Mouse (Mus musculus) olfactory bulb, adult 2 months (tissue): ENCODE measurements around the gene Ppp1r12a. TPM values are rescaled to one million over a fixed set of nuclear protein-coding genes. Genes with fewer than 3 reads are reported as not detected.

Experiments
- H3K27ac ChIP-seq: fragments of 200-500 bp; 2 replicates; pipeline ENCODE4 v1.5.1; 2012; ENCODE audit warnings: low read depth, low read length; ENCODE audit not compliant: insufficient read depth
- H3K4me1 ChIP-seq: fragments of 200-500 bp; 2 replicates; pipeline ENCODE4 v1.6.1; 2012; ENCODE audit warnings: low read length; ENCODE audit not compliant: control insufficient read depth, insufficient read depth
- H3K4me3 ChIP-seq: fragments of 200-500 bp; 2 replicates; pipeline ENCODE4 v1.5.1; 2012; ENCODE audit warnings: mild to moderate bottlenecking, low read depth, low read length, moderate library complexity; ENCODE audit not compliant: insufficient read depth
- CTCF ChIP-seq: fragments of 200-500 bp; IDR thresholded peaks from 2 replicates; pipeline ENCODE4 v1.5.1; 2012; ENCODE audit warnings: low read depth, mild to moderate bottlenecking, low read length, moderate library complexity; ENCODE audit not compliant: insufficient read depth
- POLR2A ChIP-seq: fragments of 200-500 bp; IDR thresholded peaks from 2 replicates; pipeline ENCODE4 v1.6.1; 2012; ENCODE audit warnings: mild to moderate bottlenecking, low read depth, low read length, moderate library complexity; ENCODE audit not compliant: insufficient read depth
- WGBS: fragments of 180-500 bp; shearing (Covaris S2); methylation state at CpG from one replicate; pipeline ENCODE4 v1.1.7; 2018; 5-methylcytosine and 5-hydroxymethylcytosine counted together
- polyA plus RNA-seq: library from polyadenylated mRNA; stranded (reverse); fragments of >200 nt; gene quantifications from 2 replicates; pipeline ENCODE4 v1.2.4, GENCODE M21; 2012; ENCODE audit warnings: low replicate concordance; ENCODE audit not compliant: missing spikeins, insufficient read depth, insufficient read length

The Ppp1r12a gene
- 106 and 194 TPM in 2 replicates for polyA plus RNA-seq

GRCm38 (mm10) chr10:108161261-108162256 is at the start of gene Ppp1r12a:
Ppp1r12a (plus strand) TSS chr10:108162193.
- Histone ChIP-seq H3K27ac (peak within 1 kb of the TSS; percentile 95), H3K4me3 (peak within 1 kb of the TSS; percentile 58), H3K4me1 (no peaks in the 10 kb centered on the region)
- peak; percentile 99 for TF ChIP-seq POLR2A
- 0 out of 2 replicates have a peak, but pooled peaks have one; percentile 5 for TF ChIP-seq CTCF
- WGBS, result under 1% methylated on average over 85 of the region's 89 CpGs

- Histone ChIP-seq H3K4me1 (peaks cover 2% of the 10 kb centered on the region), H3K27ac (no peak overlapping the region), H3K4me3 (0 out of 2 replicates have a peak overlapping the region, but pooled peaks have one; percentile 4)
- no peak for TF ChIP-seq POLR2A
- no peak for TF ChIP-seq CTCF
- 63% methylated on average over 17 of the region's 17 CpGs for WGBS
These were observed 48.4 kb upstream of the Ppp1r12a start for GRCm38 (mm10) chr10:108113361-108114237.

- 29% methylated on average over 13 of the region's 13 CpGs for WGBS
These were observed 43.5 kb upstream of the Ppp1r12a start for GRCm38 (mm10) chr10:108118200-108119163.

GRCm38 (mm10) chr10:108119416-108119815 is 42.6 kb upstream of the Ppp1r12a start:
- WGBS, result 92% methylated on average over 1 of the region's 1 CpGs
- Histone ChIP-seq H3K27ac (no peak overlapping the region), H3K4me1 (peaks cover 4% of the 10 kb centered on the region), H3K4me3 (no peak overlapping the region)
- no peak for TF ChIP-seq POLR2A
- TF ChIP-seq CTCF, result no peak

More at GRCm38 (mm10) chr10:108118200-108119163, 43.5 kb upstream of the Ppp1r12a start:
- Histone ChIP-seq H3K4me3 (peak overlapping the region; percentile 21; the same call in 1 of the 2 replicates), H3K27ac (peak overlapping the region; percentile 24), H3K4me1 (peaks cover 4% of the 10 kb centered on the region)
- TF ChIP-seq POLR2A (no peak), CTCF (no peak)

GRCm38 (mm10) chr10:108124934-108125599 is 36.9 kb upstream of the Ppp1r12a start:
- H3K4me3 ChIP-seq, result no peak overlapping the region
- TF ChIP-seq POLR2A (no peak), CTCF (no peak)
- 86% methylated on average over 3 of the region's 3 CpGs for WGBS
- H3K4me1 ChIP-seq, result no peaks in the 10 kb centered on the region
- H3K27ac ChIP-seq, result no peak overlapping the region

- 95% methylated on average over 3 of the region's 3 CpGs for WGBS
- Histone ChIP-seq H3K4me1 (no peaks in the 10 kb centered on the region), H3K4me3 (no peak overlapping the region), H3K27ac (no peak overlapping the region)
- TF ChIP-seq CTCF (no peak), POLR2A (no peak)
These were observed 32.8 kb upstream of the Ppp1r12a start for GRCm38 (mm10) chr10:108129167-108129566.

- TF ChIP-seq CTCF (no peak), POLR2A (no peak)
- no peaks in the 10 kb centered on the region for H3K4me1 ChIP-seq
- WGBS, result 69% methylated on average over 6 of the region's 6 CpGs
These were observed 30.1 kb upstream of the Ppp1r12a start for GRCm38 (mm10) chr10:108131858-108132257.

More at GRCm38 (mm10) chr10:108131858-108132257, 30.1 kb upstream of the Ppp1r12a start:
- Histone ChIP-seq H3K27ac (no peak overlapping the region), H3K4me3 (no peak overlapping the region)
